Mouse (Mus musculus): Measurements from ENCODE around the gene Espn. TPM values are rescaled to one million over a fixed set of nuclear protein-coding genes. Genes with fewer than 3 reads are reported as not detected.

The Espn gene
- polyA plus RNA-seq, 1 experiment from 2014 or later, result 0.90 TPM

GRCm38 (mm10) chr4:152136876-152137250 is 15.3 kb downstream of the Espn start:
- Histone ChIP-seq H3K27ac (ENCODE audit: low read depth, low read length) (no peak overlapping the region), H3K4me1 (replicated peaks; ENCODE audit: control insufficient read depth, insufficient read depth, low read length) (peaks cover 10% of the 10 kb centered on the region; the same call in 1 of the 2 replicates), H3K9ac (ENCODE audit: low read length) (no peak overlapping the region), H3K9me3 (ENCODE audit: control insufficient read depth, low read length) (no peaks in the 10 kb centered on the region), H3K27me3 (ENCODE audit: control insufficient read depth, insufficient read depth, low read length) (peaks cover 45% of the 10 kb centered on the region), H3K36me3 (ENCODE audit: control insufficient read depth, insufficient read depth, low read length) (no peaks in the 10 kb centered on the region), H3K4me3 (ENCODE audit: low read depth, low read length) (no peak overlapping the region), H3K4me2 (ENCODE audit: low read depth, low read length, severe bottlenecking) (no peak overlapping the region)
- ATAC-seq (replicated peaks; ENCODE audit: low FRiP score) (no peak), DNase-seq (ENCODE audit: low spot score) (no peak)
- WGBS, result 92% methylated on average over 2 of the region's 2 CpGs

- WGBS, result 33% methylated on average over 6 of the region's 6 CpGs
- Histone ChIP-seq H3K9ac (ENCODE audit: low read length) (no peak overlapping the region), H3K9me3 (ENCODE audit: control insufficient read depth, low read length) (no peaks in the 10 kb centered on the region), H3K4me2 (ENCODE audit: low read depth, low read length, severe bottlenecking) (no peak overlapping the region), H3K27ac (ENCODE audit: low read depth, low read length) (no peak overlapping the region), H3K4me1 (replicated peaks; ENCODE audit: control insufficient read depth, insufficient read depth, low read length) (peaks cover 12% of the 10 kb centered on the region; the same call in 1 of the 2 replicates), H3K4me3 (ENCODE audit: low read depth, low read length) (no peak overlapping the region), H3K36me3 (ENCODE audit: control insufficient read depth, insufficient read depth, low read length) (no peaks in the 10 kb centered on the region), H3K27me3 (ENCODE audit: control insufficient read depth, insufficient read depth, low read length) (peaks cover 47% of the 10 kb centered on the region)
- no peak for DNase-seq (ENCODE audit: low spot score)
- ATAC-seq (replicated peaks; ENCODE audit: low FRiP score), result no peak
Observed at GRCm38 (mm10) chr4:152136112-152136875, 15.9 kb downstream of the Espn start.

- Histone ChIP-seq H3K9ac (ENCODE audit: low read length) (no peak overlapping the region), H3K36me3 (ENCODE audit: control insufficient read depth, insufficient read depth, low read length) (no peaks in the 10 kb centered on the region), H3K27ac (ENCODE audit: low read depth, low read length) (no peak overlapping the region), H3K4me1 (replicated peaks; ENCODE audit: control insufficient read depth, insufficient read depth, low read length) (peaks cover 21% of the 10 kb centered on the region; the same call in 1 of the 2 replicates), H3K27me3 (ENCODE audit: control insufficient read depth, insufficient read depth, low read length) (peaks cover 52% of the 10 kb centered on the region), H3K9me3 (ENCODE audit: control insufficient read depth, low read length) (no peaks in the 10 kb centered on the region), H3K4me2 (ENCODE audit: low read depth, low read length, severe bottlenecking) (no peak overlapping the region), H3K4me3 (ENCODE audit: low read depth, low read length) (no peak overlapping the region)
- DNase-seq (ENCODE audit: low spot score) (no peak), ATAC-seq (replicated peaks; ENCODE audit: low FRiP score) (no peak)
- 86% methylated on average over 12 of the region's 12 CpGs for WGBS
Observed at GRCm38 (mm10) chr4:152135363-152135762, 16.8 kb downstream of the Espn start.

DNA sequence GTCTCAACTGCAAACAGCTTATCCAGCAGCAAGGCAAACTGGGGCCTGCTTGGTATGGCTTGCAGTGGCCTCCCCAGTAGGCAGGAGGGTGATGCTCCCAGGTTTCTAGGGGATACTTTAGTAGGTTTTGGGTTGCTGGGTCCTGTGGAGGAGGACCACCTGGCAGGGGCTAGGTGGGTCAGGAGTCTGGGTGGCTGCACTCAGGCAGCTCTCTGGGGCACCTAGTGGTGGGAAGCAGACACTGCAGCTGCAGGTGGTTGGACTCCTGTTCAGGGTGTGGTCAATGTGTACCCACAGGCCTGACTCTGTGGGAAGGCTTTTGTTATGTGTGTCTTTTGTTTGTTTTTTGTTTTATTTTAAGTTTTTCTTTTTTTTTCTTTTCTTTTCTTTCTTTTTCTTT is 17.7 kb downstream of the Espn start:
- no peak overlapping the region for H3K4me2 ChIP-seq (ENCODE audit: low read depth, low read length, severe bottlenecking)
- H3K9ac ChIP-seq (ENCODE audit: low read length), result no peak overlapping the region
- H3K36me3 ChIP-seq (ENCODE audit: control insufficient read depth, insufficient read depth, low read length), result no peaks in the 10 kb centered on the region
- peaks cover 21% of the 10 kb centered on the region; the same call in 1 of the 2 replicates for H3K4me1 ChIP-seq (replicated peaks; ENCODE audit: control insufficient read depth, insufficient read depth, low read length)
- no peak for ATAC-seq (replicated peaks; ENCODE audit: low FRiP score)
- no peak overlapping the region for H3K27ac ChIP-seq (ENCODE audit: low read depth, low read length)
- DNase-seq (ENCODE audit: low spot score), result peak; percentile 72
- H3K4me3 ChIP-seq (ENCODE audit: low read depth, low read length), result no peak overlapping the region
- H3K27me3 ChIP-seq (ENCODE audit: control insufficient read depth, insufficient read depth, low read length), result peaks cover 61% of the 10 kb centered on the region
- H3K9me3 ChIP-seq (ENCODE audit: control insufficient read depth, low read length), result no peaks in the 10 kb centered on the region

GRCm38 (mm10) chr4:152133213-152133612 is 19.0 kb downstream of the Espn start:
- H3K27me3 ChIP-seq (ENCODE audit: control insufficient read depth, insufficient read depth, low read length), result peaks cover 70% of the 10 kb centered on the region
- ATAC-seq (replicated peaks; ENCODE audit: low FRiP score), result no peak
- H3K4me3 ChIP-seq (ENCODE audit: low read depth, low read length), result no peak overlapping the region
- H3K27ac ChIP-seq (ENCODE audit: low read depth, low read length), result no peak overlapping the region
- no peaks in the 10 kb centered on the region for H3K36me3 ChIP-seq (ENCODE audit: control insufficient read depth, insufficient read depth, low read length)
- 49% methylated on average over 5 of the region's 5 CpGs for WGBS
- no peak for DNase-seq (ENCODE audit: low spot score)
- H3K9ac ChIP-seq (ENCODE audit: low read length), result no peak overlapping the region
- no peak overlapping the region for H3K4me2 ChIP-seq (ENCODE audit: low read depth, low read length, severe bottlenecking)
- peaks cover 20% of the 10 kb centered on the region; the same call in 1 of the 2 replicates for H3K4me1 ChIP-seq (replicated peaks; ENCODE audit: control insufficient read depth, insufficient read depth, low read length)
- H3K9me3 ChIP-seq (ENCODE audit: control insufficient read depth, low read length), result no peaks in the 10 kb centered on the region

DNA sequence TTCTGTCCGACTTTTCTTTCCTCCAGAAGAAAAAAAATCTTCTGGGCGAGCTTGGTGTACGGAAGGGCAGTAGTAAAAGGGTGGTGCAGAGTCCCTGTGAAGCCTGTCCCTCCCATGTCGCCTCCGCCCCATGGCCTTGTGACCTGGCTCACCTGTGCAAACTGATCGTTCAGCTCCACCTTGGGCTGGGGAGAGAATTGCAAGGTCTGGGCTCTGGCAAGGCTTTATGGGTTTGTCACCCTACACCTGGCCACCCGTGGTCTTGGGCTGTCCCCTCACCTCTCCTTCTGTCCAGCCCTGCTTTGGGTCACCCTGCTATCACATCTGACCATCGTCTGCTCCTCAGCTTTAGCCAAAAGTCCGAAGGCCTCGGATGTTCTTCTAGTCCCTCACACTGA is 19.4 kb downstream of the Espn start:
- no peak for DNase-seq (ENCODE audit: low spot score)
- ATAC-seq (replicated peaks; ENCODE audit: low FRiP score), result no peak
- H3K27ac ChIP-seq (ENCODE audit: low read depth, low read length), result no peak overlapping the region
- peaks cover 19% of the 10 kb centered on the region; the same call in 1 of the 2 replicates for H3K4me1 ChIP-seq (replicated peaks; ENCODE audit: control insufficient read depth, insufficient read depth, low read length)
- H3K4me3 ChIP-seq (ENCODE audit: low read depth, low read length), result no peak overlapping the region
- no peak overlapping the region for H3K4me2 ChIP-seq (ENCODE audit: low read depth, low read length, severe bottlenecking)
- 18% methylated on average over 10 of the region's 10 CpGs for WGBS
- H3K36me3 ChIP-seq (ENCODE audit: control insufficient read depth, insufficient read depth, low read length), result no peaks in the 10 kb centered on the region
- peaks cover 74% of the 10 kb centered on the region for H3K27me3 ChIP-seq (ENCODE audit: control insufficient read depth, insufficient read depth, low read length)
- no peaks in the 10 kb centered on the region for H3K9me3 ChIP-seq (ENCODE audit: control insufficient read depth, low read length)
- H3K9ac ChIP-seq (ENCODE audit: low read length), result no peak overlapping the region

DNA sequence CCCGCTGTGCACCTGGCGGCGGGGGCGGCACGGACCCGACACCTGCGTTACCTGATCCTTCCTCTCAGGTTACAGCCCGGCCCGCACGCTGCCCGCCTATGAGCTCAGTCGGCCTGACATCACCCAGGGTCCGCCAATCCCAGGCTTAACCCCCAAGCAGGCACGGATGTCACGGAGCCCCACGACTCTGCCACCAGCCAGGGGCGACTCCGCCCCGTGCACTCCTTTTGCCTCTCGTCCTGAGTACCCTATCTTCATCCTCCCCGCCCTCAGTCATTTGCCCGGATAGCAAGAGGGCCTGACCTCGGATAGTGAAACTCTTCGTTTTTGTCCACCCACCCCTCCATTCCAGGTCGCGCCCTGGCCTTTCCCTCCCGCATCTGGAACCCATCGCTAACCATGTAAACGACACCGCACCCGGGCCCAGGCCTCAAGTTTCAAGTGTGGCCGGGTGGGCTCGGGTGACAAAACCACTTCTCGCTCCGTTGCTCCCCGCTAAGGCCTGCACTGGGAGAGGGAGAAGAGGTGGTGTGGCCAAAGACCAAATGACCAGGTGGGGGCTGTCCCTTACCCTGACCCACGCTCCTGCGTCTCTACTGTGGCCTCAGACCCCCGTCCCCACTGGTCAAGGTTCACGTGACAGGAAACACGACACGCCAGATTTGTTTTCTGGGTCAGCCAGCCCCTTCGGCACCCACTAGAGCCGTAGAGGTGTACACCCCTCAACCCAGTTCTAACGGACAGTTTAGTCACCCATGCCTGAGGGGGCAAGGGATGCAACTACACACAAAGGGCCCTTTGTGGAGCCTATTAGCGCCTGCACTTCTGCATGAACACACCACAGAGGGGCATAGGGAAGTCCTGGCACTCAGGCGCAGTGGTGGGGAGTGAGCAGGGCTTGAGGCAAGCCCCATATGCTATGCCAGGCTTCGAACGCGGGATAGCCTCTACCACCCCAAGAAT is 20.1 kb downstream of the Espn start:
- no peak for DNase-seq (ENCODE audit: low spot score)
- Histone ChIP-seq H3K27me3 (ENCODE audit: control insufficient read depth, insufficient read depth, low read length) (peaks cover 78% of the 10 kb centered on the region), H3K36me3 (ENCODE audit: control insufficient read depth, insufficient read depth, low read length) (no peaks in the 10 kb centered on the region), H3K4me3 (ENCODE audit: low read depth, low read length) (peak overlapping the region; percentile 28; the same call in 1 of the 2 replicates), H3K9ac (ENCODE audit: low read length) (no peak overlapping the region), H3K9me3 (ENCODE audit: control insufficient read depth, low read length) (no peaks in the 10 kb centered on the region), H3K27ac (ENCODE audit: low read depth, low read length) (no peak overlapping the region), H3K4me2 (ENCODE audit: low read depth, low read length, severe bottlenecking) (peak overlapping the region; percentile 3; the same call in 1 of the 2 replicates), H3K4me1 (replicated peaks; ENCODE audit: control insufficient read depth, insufficient read depth, low read length) (peaks cover 19% of the 10 kb centered on the region; the same call in 1 of the 2 replicates)
- ATAC-seq (replicated peaks; ENCODE audit: low FRiP score), result no peak; the same call in 1 of the 2 replicates
- WGBS, result 2% methylated on average over 50 of the region's 50 CpGs

DNA sequence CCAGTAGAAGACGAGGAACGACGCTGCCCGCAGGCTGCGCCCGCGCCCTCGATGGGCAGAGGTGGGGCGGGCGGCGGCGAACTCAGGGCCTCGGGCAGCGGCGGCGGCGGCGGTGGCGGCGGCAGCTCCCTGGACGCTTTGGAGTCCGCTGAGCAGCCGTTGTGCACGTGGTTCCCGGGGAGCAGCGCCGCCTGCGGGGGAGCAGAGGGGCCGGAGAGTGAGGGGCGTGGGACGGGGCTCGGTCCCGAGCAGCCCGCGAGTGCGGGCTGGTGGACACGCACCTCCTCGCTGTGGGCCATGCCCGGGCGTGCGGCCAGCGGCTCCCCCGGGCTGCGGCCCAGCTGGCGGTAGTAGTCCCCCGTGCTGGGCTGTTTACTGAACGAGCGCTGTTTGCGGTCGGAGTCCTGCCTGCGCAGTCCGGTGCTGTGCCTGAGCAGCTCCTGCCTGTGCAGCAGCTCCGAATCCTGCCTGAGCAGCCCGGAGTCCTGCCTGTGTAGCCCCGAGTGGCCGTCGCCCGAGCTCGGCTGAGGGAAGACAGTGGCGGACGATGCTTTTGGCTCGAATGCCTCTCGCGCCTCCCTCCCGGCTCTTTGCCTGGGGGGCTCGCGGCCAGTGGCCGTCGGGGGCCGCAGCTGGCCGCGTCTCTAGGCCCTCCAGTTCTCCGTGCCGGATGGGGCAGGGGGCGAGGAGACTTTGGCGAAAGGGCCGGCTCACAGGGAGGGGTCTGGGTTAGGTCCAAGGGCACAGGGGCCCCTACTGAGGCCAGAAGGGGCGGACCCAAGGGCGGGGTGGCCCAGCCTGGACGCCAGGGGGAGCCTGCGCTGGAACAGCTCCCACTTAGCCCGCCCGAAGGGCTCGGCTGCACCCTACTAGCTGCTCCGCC is 21.2 kb downstream of the Espn start:
- H3K4me1 ChIP-seq (replicated peaks; ENCODE audit: control insufficient read depth, insufficient read depth, low read length), result peaks cover 23% of the 10 kb centered on the region; the same call in 1 of the 2 replicates
- H3K27me3 ChIP-seq (ENCODE audit: control insufficient read depth, insufficient read depth, low read length), result peaks cover 87% of the 10 kb centered on the region
- no peak overlapping the region; the same call in 1 of the 2 replicates for H3K9ac ChIP-seq (ENCODE audit: low read length)
- H3K27ac ChIP-seq (ENCODE audit: low read depth, low read length), result no peak overlapping the region
- DNase-seq (ENCODE audit: low spot score), result peak; percentile 79
- peak overlapping the region; percentile 49 for H3K4me2 ChIP-seq (ENCODE audit: low read depth, low read length, severe bottlenecking)
- no peaks in the 10 kb centered on the region for H3K36me3 ChIP-seq (ENCODE audit: control insufficient read depth, insufficient read depth, low read length)
- H3K9me3 ChIP-seq (ENCODE audit: control insufficient read depth, low read length), result no peaks in the 10 kb centered on the region
- H3K4me3 ChIP-seq (ENCODE audit: low read depth, low read length), result peak overlapping the region; percentile 28
- WGBS, result under 1% methylated on average over 81 of the region's 85 CpGs
- peak; percentile 49 for ATAC-seq (replicated peaks; ENCODE audit: low FRiP score)
